Comparison of ENCODE assay signal across 16 mouse cellular contexts in the genomic region with DNA sequence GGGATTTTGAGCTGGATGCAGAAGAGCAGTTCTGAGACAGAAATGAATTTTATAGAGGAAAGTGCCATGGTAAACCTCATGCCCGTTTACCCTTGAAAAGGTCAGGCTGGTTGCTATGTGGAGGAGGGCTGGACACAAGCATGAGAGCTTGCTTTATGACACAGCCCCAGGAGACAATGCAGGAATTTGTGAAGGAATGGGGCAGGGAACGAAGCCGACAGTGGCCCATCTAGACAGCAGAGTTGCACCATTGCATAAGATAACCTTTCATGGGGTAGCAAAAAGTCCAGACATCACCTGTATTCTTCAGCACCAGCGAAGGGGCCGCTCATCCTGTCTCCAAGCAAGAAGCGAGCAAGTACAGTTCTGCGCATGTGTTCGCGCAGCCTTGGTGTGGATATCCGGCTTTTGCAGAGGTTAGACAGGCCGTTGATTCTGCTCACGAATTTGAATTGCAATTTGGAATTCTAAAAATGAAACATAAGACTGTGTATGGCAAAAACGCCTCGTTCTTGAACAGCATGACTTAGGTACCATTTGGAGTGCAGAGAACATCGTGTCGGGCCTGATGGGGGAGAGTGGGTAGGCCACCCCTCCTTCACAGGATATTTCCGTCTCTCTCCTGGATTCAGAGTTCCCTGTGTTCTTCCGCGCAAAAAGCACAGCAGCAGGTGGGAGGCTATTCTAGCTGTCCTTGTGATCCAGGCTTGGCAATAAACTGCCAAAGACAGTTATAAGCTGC. TPM values are rescaled to one million over a fixed set of nuclear protein-coding genes. Genes with fewer than 3 reads are reported as not detected.
DNase-seq lines count a peak whose midpoint lies in the region; ATAC-seq lines count a peak whose summit lies in the region.
"Had no signal": no experiment of that assay in that cellular context is flagged by ENCODE, and none has a peak within 500 bp of the region (broad histone marks: within the 10 kb centered on the region; RNA-seq: fewer than 3 reads in every experiment).

No protein-coding gene starts in this region.

- H3K9ac ChIP-seq in heart, embryonic 13.5 days = 0 out of 2 replicates have a peak overlapping the region, but pooled peaks have one; percentile 26
- H3K9ac ChIP-seq: heart, embryonic 15.5 days; midbrain, embryonic 12.5 days; neural tube, embryonic 13.5 days had no signal

- H3K36me3 ChIP-seq in heart, embryonic 13.5 days = no peaks in the 10 kb centered on the region
- H3K36me3 ChIP-seq: heart, embryonic 15.5 days; midbrain, embryonic 12.5 days; neural tube, embryonic 13.5 days had no signal

- intact Hi-C loops in left cerebral cortex, postnatal 25 days (cut with DNase I) = loop anchor here (1.0 to 5.0 kb wide), 3 partner anchors 9 to 224 kb away; no protein-coding TSS in a partner anchor

- peak overlapping the region; percentile 10; the same call in 1 of the 2 replicates for H3K27ac ChIP-seq in heart, embryonic 13.5 days (replicated peaks)
- H3K27ac ChIP-seq: heart, embryonic 15.5 days; kidney, postnatal 0 days; midbrain, embryonic 12.5 days; neural tube, embryonic 13.5 days had no signal

- no peak for DNase-seq in heart, adult 8-10 months (ENCODE audit: low spot score)
- DNase-seq in R1 (ENCODE audit: low read depth, low spot score) = peak; percentile 70
- DNase-seq in layer of hippocampus, adult 18-20 months (ENCODE audit: low spot score in 2 of 2) = peak; percentile 55 to 91
- DNase-seq in left cerebral cortex, postnatal 25 days (ENCODE audit: low spot score in 2 of 2) = peak; percentile 71 to 91
- DNase-seq in urinary bladder, postnatal 36 days (ENCODE audit: low spot score in 2 of 2) = no peak
- DNase-seq in cerebellum, postnatal 36 days = no peak
- no peak for DNase-seq in thymus, postnatal 14 days
- DNase-seq: B cell, adult 2 months; cerebellum, postnatal 25 days; spleen, adult 18-20 months had no signal

- ATAC-seq in heart, embryonic 13.5 days (ENCODE audit: extremely low read depth, insufficient number of reproducible peaks, low FRiP score, low TSS enrichment) = no peak

- H3K27me3 ChIP-seq in heart, embryonic 13.5 days (replicated peaks) = no peaks in the 10 kb centered on the region
- H3K27me3 ChIP-seq: heart, embryonic 15.5 days; midbrain, embryonic 12.5 days; neural tube, embryonic 13.5 days had no signal

- no peak overlapping the region for H3K4me3 ChIP-seq in heart, embryonic 13.5 days
- H3K4me3 ChIP-seq: heart, embryonic 15.5 days; midbrain, embryonic 12.5 days; neural tube, embryonic 13.5 days had no signal

- H3K4me1 ChIP-seq in heart, embryonic 13.5 days = peaks cover 52% of the 10 kb centered on the region

- WGBS in heart, embryonic 13.5 days = 79% methylated on average over 19 of the region's 19 CpGs

- no peaks in the 10 kb centered on the region for H3K9me3 ChIP-seq in heart, embryonic 13.5 days
- H3K9me3 ChIP-seq: heart, embryonic 15.5 days; neural tube, embryonic 13.5 days had no signal

- no peak overlapping the region for H3K4me2 ChIP-seq in heart, embryonic 13.5 days
- H3K4me2 ChIP-seq: heart, embryonic 15.5 days; midbrain, embryonic 12.5 days; neural tube, embryonic 13.5 days had no signal

RNA-seq across cellular contexts. Expression of gene Wipf3, which starts 46.7 kb away (rescaled TPM):
- 4.4 and 4.5 TPM in 2 replicates for polyA plus RNA-seq in heart, embryonic 13.5 days (2015; fragmentation: Nextera tagmentation; extraction: Ambion mirVana)
- total RNA-seq in heart, adult 8-10 months (2022) = 10 to 100 TPM; 28.5 to 45.5 (median 37.8) TPM
- total RNA-seq in layer of hippocampus, adult 18-20 months (2021) = 100 to 1,000 TPM; 331 to 395 TPM
- total RNA-seq in left cerebral cortex, postnatal 25 days (2021) = 10 to 100 TPM; 72.4 to 84.9 TPM
- total RNA-seq: MEL had no signal

Comparison
In these comparisons a context has a peak if more than half of its experiments do, and no peak if none do; other contexts are left out.
1. DNase-seq: peak in R1 (single experiment), layer of hippocampus, adult 18-20 months (2 of 2) and left cerebral cortex, postnatal 25 days (2 of 2); none in heart, adult 8-10 months (single experiment), urinary bladder, postnatal 36 days (0 of 2), cerebellum, postnatal 36 days (0 of 2) and thymus, postnatal 14 days (single experiment).